Mouse (Mus musculus) CH12.LX (cell line): ENCODE measurements around the gene Cabcoco1. TPM values are rescaled to one million over a fixed set of nuclear protein-coding genes. Genes with fewer than 3 reads are reported as not detected.

ENCODE experiments used
- DNase-seq: peaks from one replicate; pipeline ENCODE4 v3.0.0-alpha.2; 2013; ENCODE audit errors: extremely low read depth
- H3K27ac ChIP-seq: 2 replicates; pipeline ENCODE4 v1.5.1; 2012; ENCODE audit warnings: low read depth, mild to moderate bottlenecking, control low read depth, moderate library complexity; ENCODE audit not compliant: insufficient read depth
- H3K27me3 ChIP-seq: replicated peaks from 2 replicates; pipeline ENCODE3; 2012; ENCODE audit warnings: inconsistent platforms
- H3K36me3 ChIP-seq, 2 experiments: replicated peaks in 1 of 2; 2 replicates each; pipeline versions ENCODE3 to v1.6.1; 2012; ENCODE audit warnings: inconsistent platforms in 1 of 2, low read length in 1 of 2, mild to moderate bottlenecking in 1 of 2, mixed read lengths in 1 of 2, moderate library complexity in 1 of 2; ENCODE audit not compliant: control insufficient read depth in 1 of 2, insufficient read depth in 1 of 2
- H3K4me1 ChIP-seq, 2 experiments: 2 replicates each; pipeline ENCODE4 v1.6.1; 2012; ENCODE audit warnings: inconsistent platforms in 1 of 2, moderate library complexity in 1 of 2; ENCODE audit not compliant: insufficient read depth in 2 of 2, control insufficient read depth in 1 of 2
- H3K4me2 ChIP-seq: 2 replicates; pipeline ENCODE4 v1.6.1; 2012; ENCODE audit warnings: low read depth, mild to moderate bottlenecking, control low read depth; ENCODE audit not compliant: poor library complexity, insufficient read depth, severe bottlenecking
- H3K4me3 ChIP-seq, 3 experiments: fragments of 150-350 bp in 1 of 3; sonication (generic) in 1 of 3; replicated peaks in 1 of 3; 2 replicates each; pipeline versions ENCODE3 to v1.5.1; 2011 to 2012; ENCODE audit warnings: low read depth in 2 of 3, low read length in 2 of 3, mild to moderate bottlenecking in 2 of 3, moderate library complexity in 2 of 3, control low read depth in 1 of 3, improper control_type of control experiment in 1 of 3, inconsistent platforms in 1 of 3, mixed read lengths in 1 of 3; ENCODE audit not compliant: poor library complexity in 1 of 3
- H3K79me2 ChIP-seq: replicated peaks from 2 replicates; pipeline ENCODE4 v1.6.1; 2012; ENCODE audit warnings: mild to moderate bottlenecking, moderate library complexity; ENCODE audit not compliant: control insufficient read depth, poor library complexity, insufficient read depth, severe bottlenecking; ENCODE audit errors: extremely low read depth
- H3K9ac ChIP-seq: 2 replicates; pipeline ENCODE4 v1.6.1; 2012; ENCODE audit warnings: low read depth, mild to moderate bottlenecking, control low read depth, moderate library complexity; ENCODE audit not compliant: insufficient read depth
- H3K9me3 ChIP-seq: replicated peaks from 2 replicates; pipeline ENCODE3; 2012; ENCODE audit warnings: low read length, inconsistent platforms, mixed read lengths
- BHLHE40 ChIP-seq: IDR thresholded peaks from 2 replicates; pipeline ENCODE4 v1.6.1; 2011; ENCODE audit warnings: mild to moderate bottlenecking, low read depth, low read length, improper control_type of control experiment
- CHD1 ChIP-seq: IDR thresholded peaks from 2 replicates; pipeline ENCODE4 v1.6.1; 2012; ENCODE audit warnings: low read depth, low read length, improper control_type of control experiment, inconsistent platforms
- CHD2 ChIP-seq: IDR thresholded peaks from 2 replicates; pipeline ENCODE4 v1.6.1; 2011; ENCODE audit warnings: low read length, improper control_type of control experiment
- CTCF ChIP-seq, 2 experiments: IDR thresholded peaks in 1 of 2; conservative IDR thresholded peaks in 1 of 2; 2 replicates each; pipeline ENCODE4 v1.5.1; 2011 to 2012; ENCODE audit warnings: low read depth in 2 of 2, low read length in 2 of 2, improper control_type of control experiment in 1 of 2, inconsistent platforms in 1 of 2, mild to moderate bottlenecking in 1 of 2, moderate library complexity in 1 of 2
- E2F4 ChIP-seq: IDR thresholded peaks from 2 replicates; pipeline ENCODE4 v1.6.1; 2011; ENCODE audit warnings: low read depth, low read length, improper control_type of control experiment; ENCODE audit not compliant: insufficient replicate concordance
- ELF1 ChIP-seq: IDR thresholded peaks from 2 replicates; pipeline ENCODE4 v1.6.1; 2014; ENCODE audit warnings: low read depth, mild to moderate bottlenecking, inconsistent platforms, low read length, improper control_type of control experiment
- EP300 ChIP-seq: IDR thresholded peaks from 2 replicates; pipeline ENCODE4 v1.6.1; 2011; ENCODE audit warnings: low read length, improper control_type of control experiment
- ETS1 ChIP-seq: conservative IDR thresholded peaks from 2 replicates; pipeline ENCODE4 v1.6.1; 2012; ENCODE audit warnings: low read depth, mild to moderate bottlenecking, inconsistent platforms, low read length, improper control_type of control experiment, moderate library complexity
- GABPA ChIP-seq: IDR thresholded peaks from 2 replicates; pipeline ENCODE4 v1.6.1; 2012; ENCODE audit warnings: low read depth, low read length, improper control_type of control experiment, inconsistent platforms; ENCODE audit not compliant: insufficient replicate concordance
- HCFC1 ChIP-seq: IDR thresholded peaks from 2 replicates; pipeline ENCODE4 v1.6.1; 2012; ENCODE audit warnings: low read depth, mild to moderate bottlenecking, inconsistent platforms, low read length, improper control_type of control experiment
- IRF4 ChIP-seq: IDR thresholded peaks from 2 replicates; pipeline ENCODE4 v1.6.1; 2014; ENCODE audit warnings: low read depth, mild to moderate bottlenecking, inconsistent platforms, low read length, improper control_type of control experiment
- JUN ChIP-seq: IDR thresholded peaks from 2 replicates; pipeline ENCODE4 v1.6.1; 2011; ENCODE audit warnings: low read depth, mild to moderate bottlenecking, low read length, improper control_type of control experiment, moderate library complexity; ENCODE audit not compliant: insufficient read depth
- JUND ChIP-seq: conservative IDR thresholded peaks from 2 replicates; pipeline ENCODE4 v1.6.1; 2011; ENCODE audit warnings: low read depth, low read length, improper control_type of control experiment
- KAT2A ChIP-seq: IDR thresholded peaks from 2 replicates; pipeline ENCODE4 v1.6.1; 2012; ENCODE audit warnings: low read length, improper control_type of control experiment, inconsistent platforms; ENCODE audit not compliant: insufficient replicate concordance
- MAFK ChIP-seq: IDR thresholded peaks from 2 replicates; pipeline ENCODE4 v1.6.1; 2011; ENCODE audit warnings: low read length, improper control_type of control experiment; ENCODE audit not compliant: insufficient replicate concordance
- MAX ChIP-seq: IDR thresholded peaks from 2 replicates; pipeline ENCODE4 v1.6.1; 2011; ENCODE audit warnings: low read length, improper control_type of control experiment
- MAZ ChIP-seq: IDR thresholded peaks from 2 replicates; pipeline ENCODE4 v1.6.1; 2012; ENCODE audit warnings: low read depth, mild to moderate bottlenecking, inconsistent platforms, low read length, improper control_type of control experiment, moderate library complexity
- MEF2A ChIP-seq: IDR thresholded peaks from 2 replicates; pipeline ENCODE4 v1.6.1; 2014; ENCODE audit warnings: low read depth, mild to moderate bottlenecking, inconsistent platforms, low read length, improper control_type of control experiment, borderline replicate concordance
- MXI1 ChIP-seq: IDR thresholded peaks from 2 replicates; pipeline ENCODE4 v1.6.1; 2011; ENCODE audit warnings: mild to moderate bottlenecking, low read depth, low read length, improper control_type of control experiment
- NELFE ChIP-seq: IDR thresholded peaks from 2 replicates; pipeline ENCODE4 v1.6.1; 2011; ENCODE audit warnings: low read depth, low read length, improper control_type of control experiment
- PAX5 ChIP-seq: IDR thresholded peaks from 2 replicates; pipeline ENCODE4 v1.6.1; 2012; ENCODE audit warnings: low read length, inconsistent platforms, mixed read lengths
- POLR2A ChIP-seq: IDR thresholded peaks from 2 replicates; pipeline ENCODE4 v1.6.1; 2011; ENCODE audit warnings: low read depth, mild to moderate bottlenecking, improper control_type of control experiment, low read length
- RAD21 ChIP-seq: IDR thresholded peaks from 2 replicates; pipeline ENCODE4 v1.6.1; 2011; ENCODE audit warnings: low read depth, mild to moderate bottlenecking, low read length, improper control_type of control experiment, moderate library complexity
- RCOR1 ChIP-seq: conservative IDR thresholded peaks from 2 replicates; pipeline ENCODE4 v1.6.1; 2012; ENCODE audit warnings: low read depth, mild to moderate bottlenecking, inconsistent platforms, low read length, improper control_type of control experiment
- SIN3A ChIP-seq: IDR thresholded peaks from 2 replicates; pipeline ENCODE4 v1.6.1; 2012; ENCODE audit warnings: low read length, improper control_type of control experiment, inconsistent platforms
- SMC3 ChIP-seq: IDR thresholded peaks from 2 replicates; pipeline ENCODE4 v1.6.1; 2011; ENCODE audit warnings: low read depth, low read length, improper control_type of control experiment
- TBP ChIP-seq: conservative IDR thresholded peaks from 2 replicates; pipeline ENCODE4 v1.6.1; 2011; ENCODE audit warnings: low read depth, low read length, improper control_type of control experiment
- TCF12 ChIP-seq: IDR thresholded peaks from 2 replicates; pipeline ENCODE4 v1.6.1; 2014; ENCODE audit warnings: low read depth, mild to moderate bottlenecking, inconsistent platforms, low read length, improper control_type of control experiment
- UBTF ChIP-seq: IDR thresholded peaks from 2 replicates; pipeline ENCODE4 v1.6.1; 2012; ENCODE audit warnings: low read depth, mild to moderate bottlenecking, inconsistent platforms, low read length, improper control_type of control experiment, moderate library complexity
- USF1 ChIP-seq: IDR thresholded peaks from 2 replicates; pipeline ENCODE4 v1.6.1; 2014; ENCODE audit warnings: low read depth, mild to moderate bottlenecking, inconsistent platforms, low read length, improper control_type of control experiment
- USF2 ChIP-seq: conservative IDR thresholded peaks from 2 replicates; pipeline ENCODE4 v1.6.1; 2011; ENCODE audit warnings: low read depth, low read length, improper control_type of control experiment
- ZC3H11A ChIP-seq: IDR thresholded peaks from 2 replicates; pipeline ENCODE4 v1.6.1; 2012; ENCODE audit warnings: low read depth, mild to moderate bottlenecking, inconsistent platforms, low read length, improper control_type of control experiment
- ZKSCAN1 ChIP-seq: IDR thresholded peaks from 2 replicates; pipeline ENCODE4 v1.6.1; 2012; ENCODE audit warnings: low read depth, inconsistent platforms, low read length, improper control_type of control experiment, borderline replicate concordance
- ZMIZ1 ChIP-seq: IDR thresholded peaks from 2 replicates; pipeline ENCODE4 v1.6.1; 2012; ENCODE audit warnings: low read depth, mild to moderate bottlenecking, inconsistent platforms, low read length, improper control_type of control experiment
- ZNF384 ChIP-seq: IDR thresholded peaks from 2 replicates; pipeline ENCODE4 v1.6.1; 2012; ENCODE audit warnings: low read depth, low read length, improper control_type of control experiment, inconsistent platforms
- dilution Hi-C: fragments of 300-500 bp; cut with MboI; formaldehyde crosslinking; loops from 2 replicates; pipeline ENCODE4 v1.14.3; 2020; ENCODE audit warnings: low sequenced_read_pairs; ENCODE audit not compliant: extremely low pct_unique_long_range_greater_than_20kb, extremely low pct_ligation_motif_present
- in situ Hi-C: fragments of 300-500 bp; cut with MboI; formaldehyde crosslinking; loops from 3 replicates; pipeline ENCODE4 v1.14.3; 2019; ENCODE audit warnings: low sequenced_read_pairs, low pct_ligation_motif_present, low pct_unique_long_range_greater_than_20kb, mixed read lengths
- polyA plus RNA-seq: library from polyadenylated mRNA; unstranded; fragments of >175 nt; gene quantifications from 2 replicates; pipeline ENCODE4 v1.2.1, GENCODE M21; 2012; ENCODE audit warnings: low read depth; ENCODE audit not compliant: insufficient read length
- total RNA-seq, 2 experiments: library from RNA; depleted of rRNA; stranded (reverse); fragments of 300-350 nt in 1 of 2; fragments of >200 nt in 1 of 2; gene quantifications; 2 replicates each; pipeline ENCODE4 v1.2.3; 2012 to 2014

Gene Cabcoco1
- total and polyA plus RNA-seq, 3 experiments, result 0.72 to 2.4 (median 0.90) TPM

DNA sequence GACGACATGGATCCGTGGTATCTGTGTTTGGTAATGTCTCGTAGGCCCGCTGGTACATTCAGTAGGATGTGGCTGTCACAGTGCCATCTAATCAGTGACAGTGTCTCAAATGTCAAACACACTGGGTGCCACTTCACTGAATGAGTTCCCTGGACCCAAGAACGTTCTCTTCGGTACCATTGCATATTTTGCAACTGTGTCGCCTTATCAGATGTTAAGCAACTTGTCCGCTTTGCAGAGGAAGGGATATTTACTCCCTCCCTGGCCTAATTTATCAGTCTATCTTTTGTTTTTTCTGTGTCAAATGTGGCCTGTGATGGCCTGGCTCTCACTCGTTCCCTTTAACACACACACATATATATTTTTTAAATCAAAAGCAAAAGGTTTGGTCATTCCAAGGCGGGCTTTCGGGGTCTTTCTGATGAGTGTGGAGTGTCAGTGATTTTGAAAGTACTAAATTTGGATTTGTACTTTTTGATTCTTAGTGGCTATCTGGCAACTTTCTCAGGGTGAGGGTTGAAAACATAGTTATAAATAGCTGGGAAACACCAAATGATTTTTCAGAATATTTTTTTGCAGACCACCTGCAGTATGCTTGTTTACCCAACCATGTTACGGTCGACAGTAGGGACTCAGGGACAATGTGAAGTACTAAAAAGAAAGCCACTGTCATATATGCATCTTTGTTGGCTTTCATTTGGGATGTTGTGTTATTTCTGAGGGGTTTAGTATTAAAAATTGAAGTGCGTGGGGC lies 97.2 kb downstream of the Cabcoco1 start (continued):
- TF ChIP-seq SIN3A, result peak; percentile 37; the same call in 1 of the 2 replicates
- no peak for TF ChIP-seq MAX
- no peak for TF ChIP-seq POLR2A
- TF ChIP-seq ZMIZ1, result no peak
- TF ChIP-seq CHD2, result 0 out of 2 replicates have a peak, but pooled peaks have one; percentile 12
- no peak for TF ChIP-seq ZKSCAN1
- peak; percentile 49; the same call in 1 of the 2 replicates for TF ChIP-seq BHLHE40

DNA sequence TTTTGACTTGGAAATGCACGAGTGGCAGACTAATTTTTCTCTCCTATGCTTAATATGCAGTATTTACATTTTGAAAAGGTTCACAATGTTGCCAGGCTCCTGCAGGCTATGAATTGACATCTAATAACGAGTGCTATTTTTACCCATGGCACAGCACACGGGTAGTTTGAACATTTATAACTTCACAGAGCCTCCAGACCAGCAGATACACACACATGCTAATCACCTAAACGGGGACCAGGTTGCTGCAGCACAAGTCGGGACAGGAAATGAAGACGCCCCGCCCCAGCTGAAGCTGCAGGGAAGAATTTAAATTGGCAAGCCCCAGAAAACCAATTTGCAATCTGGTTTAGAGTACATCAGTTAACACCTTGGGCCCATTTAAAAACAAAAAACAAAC lies 98.6 kb downstream of the Cabcoco1 start:
- Histone ChIP-seq H3K4me3 (peak overlapping the region in 2 of 3 experiments; percentile 10 to 45), H3K9ac (peak overlapping the region; percentile 71), H3K9me3 (no peaks in the 10 kb centered on the region), H3K27me3 (no peaks in the 10 kb centered on the region), H3K36me3 (no peaks in the 10 kb centered on the region), H3K4me1 (peaks cover 12 to 63% of the 10 kb centered on the region in 2 experiments), H3K4me2 (peak overlapping the region; percentile 54), H3K79me2 (no peaks in the 10 kb centered on the region), H3K27ac (peak overlapping the region; percentile 98)
- peak; percentile 80 for DNase-seq
- in situ Hi-C loops (no loop called here), dilution Hi-C loops (no loop called here)
- 0 out of 2 replicates have a peak, but pooled peaks have one; percentile 29 for TF ChIP-seq POLR2A
- no peak for TF ChIP-seq KAT2A
- TF ChIP-seq CHD2, result peak; percentile 19; the same call in 1 of the 2 replicates
- TF ChIP-seq IRF4, result peak; percentile 7; the same call in 1 of the 2 replicates
- no peak for TF ChIP-seq MAX
- no peak for TF ChIP-seq ZNF384
- no peak for TF ChIP-seq E2F4
- no peak for TF ChIP-seq HCFC1
- TF ChIP-seq USF1, result no peak
- 0 out of 2 replicates have a peak, but pooled peaks have one; percentile 13 for TF ChIP-seq ELF1
- no peak for TF ChIP-seq MAFK
- TF ChIP-seq PAX5, result no peak
- no peak for TF ChIP-seq SIN3A
- 0 out of 2 replicates have a peak, but pooled peaks have one; percentile 27 for TF ChIP-seq MAZ
- no peak for TF ChIP-seq JUN
- TF ChIP-seq TCF12, result no peak
- no peak for TF ChIP-seq JUND
- TF ChIP-seq ZC3H11A, result no peak
- TF ChIP-seq UBTF, result no peak
- TF ChIP-seq RAD21, result no peak
- TF ChIP-seq SMC3, result no peak
- no peak for TF ChIP-seq GABPA
- TF ChIP-seq MXI1, result no peak
- 0 out of 2 replicates have a peak, but pooled peaks have one; percentile 7 for TF ChIP-seq ETS1
- peak; percentile 85 for TF ChIP-seq MEF2A
- TF ChIP-seq EP300, result no peak
- no peak for TF ChIP-seq USF2
- TF ChIP-seq ZKSCAN1, result no peak
- TF ChIP-seq ZMIZ1, result no peak
- TF ChIP-seq TBP, result no peak
- TF ChIP-seq RCOR1, result no peak
- TF ChIP-seq CHD1, result no peak
- no peak; the same call in 1 of the 2 replicates for TF ChIP-seq BHLHE40
- no peak for TF ChIP-seq CTCF (conservative IDR thresholded peaks at IDR 0.05 in 1 of 2, IDR thresholded peaks at IDR 0.05 in 1 of 2; ENCODE audit: low read depth in 2 of 2, low read length in 2 of 2)
- no peak for TF ChIP-seq NELFE
